Mouse (Mus musculus) intestine, embryonic 16.5 days (tissue): ENCODE measurements around the gene Cep170b. TPM values are rescaled to one million over a fixed set of nuclear protein-coding genes. Genes with fewer than 3 reads are reported as not detected.

Experiments used
- ATAC-seq: fragments of 200-750 bp; cut with Nextera tagmentation; 2 replicates; pipeline ENCODE4 v1.8.0; 2017; ENCODE audit warnings: moderate TSS enrichment, moderate library complexity
- H3K27ac ChIP-seq: fragments of 300-500 bp; sonication (generic); 2 replicates; pipeline ENCODE4 v1.5.1; 2014; ENCODE audit warnings: mild to moderate bottlenecking, low read length
- H3K27me3 ChIP-seq: fragments of 300-500 bp; sonication (generic); replicated peaks from 2 replicates; pipeline ENCODE4 v1.6.1; 2014; ENCODE audit warnings: low read length, control low read depth, mixed read lengths; ENCODE audit not compliant: control insufficient read depth, insufficient read depth
- H3K36me3 ChIP-seq: fragments of 300-500 bp; sonication (generic); 2 replicates; pipeline ENCODE4 v1.6.1; 2014; ENCODE audit warnings: low read length, control low read depth; ENCODE audit not compliant: control insufficient read depth, insufficient read depth
- H3K4me1 ChIP-seq: fragments of 300-500 bp; sonication (generic); 2 replicates; pipeline ENCODE4 v1.6.1; 2014; ENCODE audit warnings: low read length, control low read depth, mixed read lengths; ENCODE audit not compliant: control insufficient read depth, insufficient read depth
- H3K4me2 ChIP-seq: fragments of 300-500 bp; sonication (generic); 2 replicates; pipeline ENCODE4 v1.6.1; 2014; ENCODE audit warnings: low read depth, low read length, control low read depth
- H3K4me3 ChIP-seq: fragments of 300-500 bp; sonication (generic); 2 replicates; pipeline ENCODE4 v1.5.1; 2014; ENCODE audit warnings: mild to moderate bottlenecking, low read length
- H3K9ac ChIP-seq: fragments of 300-500 bp; sonication (generic); 2 replicates; pipeline ENCODE4 v1.6.1; 2014; ENCODE audit warnings: low read depth, low read length
- H3K9me3 ChIP-seq: fragments of 300-500 bp; sonication (generic); 2 replicates; pipeline ENCODE4 v1.6.1; 2016; ENCODE audit warnings: low read length, control low read depth; ENCODE audit not compliant: control insufficient read depth
- WGBS: fragments of 180-500 bp; shearing (Covaris S2); extraction: QIAGEN DNeasy Blood & Tissue Kit; methylation state at CpG from one replicate; pipeline ENCODE4 v1.1.7; 2014; 5-methylcytosine and 5-hydroxymethylcytosine counted together
- polyA plus RNA-seq: library from polyadenylated mRNA; unstranded; fragments of >200 nt; fragmentation: Nextera tagmentation; extraction: Ambion mirVana; gene quantifications from 2 replicates; pipeline ENCODE4 v1.2.1, GENCODE M21; 2015

The Cep170b gene
- polyA plus RNA-seq, 1 experiment from 2014 or later = 13.2 TPM

DNA sequence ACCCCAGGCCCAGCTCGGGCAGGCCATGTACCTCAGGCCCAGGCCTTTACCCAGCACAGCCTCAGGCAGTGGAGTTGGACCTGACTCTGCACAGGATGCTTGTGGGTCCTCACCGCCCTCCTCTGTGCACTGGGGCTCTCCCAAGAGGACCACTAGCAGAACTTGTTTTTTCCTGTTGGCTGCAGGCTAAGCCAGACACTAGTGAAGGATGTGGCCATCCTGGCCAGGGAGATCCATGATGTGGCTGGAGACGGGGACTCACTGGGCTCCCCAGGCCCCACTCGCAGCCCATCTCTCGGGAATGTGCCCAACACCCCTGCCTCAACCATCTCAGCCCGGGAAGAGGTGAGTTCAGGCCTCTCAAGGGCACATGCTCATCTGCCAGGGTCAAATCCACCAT is 22.5 kb downstream of the Cep170b start:
- H3K4me2 ChIP-seq = no peak overlapping the region
- peaks cover 12% of the 10 kb centered on the region for H3K4me1 ChIP-seq
- peak; percentile 18 for ATAC-seq
- H3K9me3 ChIP-seq = no peaks in the 10 kb centered on the region
- no peaks in the 10 kb centered on the region for H3K27me3 ChIP-seq
- peak overlapping the region; percentile 46 for H3K27ac ChIP-seq
- peaks cover 10% of the 10 kb centered on the region; the same call in 1 of the 2 replicates for H3K36me3 ChIP-seq
- peak overlapping the region; percentile 12; the same call in 1 of the 2 replicates for H3K9ac ChIP-seq
- WGBS = 57% methylated on average over 6 of the region's 6 CpGs
- no peak overlapping the region for H3K4me3 ChIP-seq

DNA sequence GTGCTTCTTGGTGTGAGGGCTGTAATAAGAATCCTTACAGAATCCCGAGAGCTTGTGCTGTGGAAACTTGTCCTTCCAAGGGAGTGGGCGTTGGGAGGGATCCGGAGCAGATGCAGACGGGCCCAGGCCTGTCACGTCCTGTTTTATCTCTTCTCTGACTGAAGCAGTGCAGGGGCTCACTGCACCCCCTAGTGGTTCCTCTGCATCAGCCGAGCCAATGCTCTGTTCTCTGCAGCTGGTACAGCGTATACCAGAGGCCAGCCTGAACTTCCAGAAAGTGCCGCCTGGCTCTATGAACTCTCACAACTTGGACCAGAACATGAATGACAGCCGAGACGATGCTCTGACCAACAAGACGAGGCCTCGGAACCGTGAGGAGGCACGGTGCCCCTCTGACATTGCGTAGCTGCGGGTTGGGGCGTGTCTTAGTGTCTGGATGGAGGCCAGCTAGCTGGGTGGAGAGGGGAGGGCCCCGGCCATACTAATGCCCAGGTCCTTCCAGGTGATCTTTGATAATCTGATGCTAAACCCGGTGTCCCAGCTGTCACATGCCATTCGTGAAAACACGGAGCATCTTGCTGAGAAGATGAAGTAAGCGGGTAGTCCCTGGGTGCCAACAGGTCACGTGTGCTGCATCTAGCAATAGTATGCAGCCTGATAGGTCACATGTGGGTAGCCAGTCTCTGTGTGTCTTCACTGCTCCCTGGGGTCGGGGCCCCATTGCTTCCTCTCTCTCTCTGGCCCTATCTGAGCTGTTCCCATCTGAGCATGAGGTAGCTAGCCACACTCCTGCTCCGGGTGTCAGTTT is 23.1 kb downstream of the Cep170b start:
- no peak overlapping the region for H3K4me2 ChIP-seq
- H3K27me3 ChIP-seq = no peaks in the 10 kb centered on the region
- no peak overlapping the region for H3K4me3 ChIP-seq
- peaks cover 12% of the 10 kb centered on the region for H3K4me1 ChIP-seq
- H3K9me3 ChIP-seq = no peaks in the 10 kb centered on the region
- peak overlapping the region; percentile 46 for H3K27ac ChIP-seq
- ATAC-seq = peak; percentile 85
- peak overlapping the region; percentile 35; the same call in 1 of the 2 replicates for H3K9ac ChIP-seq
- WGBS = 48% methylated on average over 25 of the region's 25 CpGs
- H3K36me3 ChIP-seq = 0 out of 2 replicates have a peak, but pooled peaks cover 7% of the 10 kb centered on the region

- no peak for ATAC-seq
- no peak overlapping the region for H3K4me3 ChIP-seq
- no peak overlapping the region for H3K4me2 ChIP-seq
- 78% methylated on average over 11 of the region's 11 CpGs for WGBS
- H3K9me3 ChIP-seq = no peaks in the 10 kb centered on the region
- no peaks in the 10 kb centered on the region for H3K27me3 ChIP-seq
- peak overlapping the region; percentile 35; the same call in 1 of the 2 replicates for H3K9ac ChIP-seq
- no peak overlapping the region for H3K27ac ChIP-seq
- 0 out of 2 replicates have a peak, but pooled peaks cover 7% of the 10 kb centered on the region for H3K36me3 ChIP-seq
- H3K4me1 ChIP-seq = peaks cover 12% of the 10 kb centered on the region
Measured at GRCm38 (mm10) chr12:112744211-112744610, 24.0 kb downstream of the Cep170b start.

- H3K9ac ChIP-seq = no peak overlapping the region
- H3K4me1 ChIP-seq = peaks cover 12% of the 10 kb centered on the region
- WGBS = 82% methylated on average over 10 of the region's 10 CpGs
Measured at GRCm38 (mm10) chr12:112744891-112745580, 24.8 kb downstream of the Cep170b start.

DNA sequence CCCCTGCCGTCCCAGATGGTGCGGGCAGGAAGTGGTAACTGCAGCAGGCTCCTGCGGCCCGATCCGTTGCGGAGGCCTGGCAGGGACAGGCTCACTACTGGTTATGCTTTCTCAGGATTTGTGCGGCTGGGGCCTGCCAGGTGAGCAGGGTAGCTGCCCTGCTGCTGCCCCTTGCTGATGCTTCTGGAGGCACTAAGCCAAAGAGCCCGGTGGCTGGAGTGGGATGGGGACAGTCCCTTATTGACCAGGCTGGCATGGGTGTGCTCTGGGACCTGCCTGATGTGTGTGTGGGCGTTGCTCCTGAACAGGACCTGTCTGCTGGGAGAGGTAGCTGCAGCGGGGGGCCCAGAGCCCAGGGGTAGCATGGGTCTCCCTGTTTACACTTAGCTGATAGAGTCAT is 25.5 kb downstream of the Cep170b start:
- Histone ChIP-seq H3K27me3 (no peaks in the 10 kb centered on the region), H3K4me2 (no peak overlapping the region), H3K9me3 (no peaks in the 10 kb centered on the region), H3K27ac (no peak overlapping the region), H3K4me3 (no peak overlapping the region), H3K9ac (no peak overlapping the region), H3K36me3 (0 out of 2 replicates have a peak, but pooled peaks cover 2% of the 10 kb centered on the region), H3K4me1 (peaks cover 12% of the 10 kb centered on the region)
- no peak for ATAC-seq
- WGBS = 88% methylated on average over 9 of the region's 10 CpGs

More at GRCm38 (mm10) chr12:112744891-112745580, 24.8 kb downstream of the Cep170b start:
- no peak overlapping the region for H3K27ac ChIP-seq
- H3K27me3 ChIP-seq = no peaks in the 10 kb centered on the region
- H3K9me3 ChIP-seq = no peaks in the 10 kb centered on the region
- H3K36me3 ChIP-seq = 0 out of 2 replicates have a peak, but pooled peaks cover 2% of the 10 kb centered on the region
- H3K4me2 ChIP-seq = no peak overlapping the region
- ATAC-seq = no peak
- no peak overlapping the region for H3K4me3 ChIP-seq

DNA sequence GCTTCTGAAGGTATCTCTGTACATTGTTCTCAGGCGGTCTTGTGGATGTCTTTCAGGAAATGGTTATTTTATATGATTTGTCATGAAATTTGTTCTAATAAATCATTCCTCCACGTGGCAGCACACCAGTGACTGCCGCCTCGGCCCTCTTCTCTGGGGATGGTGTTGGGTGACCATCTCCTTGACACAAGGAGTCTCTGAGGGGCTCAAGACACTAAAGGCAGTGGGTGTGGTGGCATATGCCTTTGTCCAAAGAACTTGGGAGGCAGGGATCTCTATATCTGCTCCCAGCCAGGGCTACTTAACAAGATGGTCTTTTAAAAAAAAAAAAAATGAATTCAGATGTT is 26.2 kb downstream of the Cep170b start:
- Histone ChIP-seq H3K27me3 (no peaks in the 10 kb centered on the region; the same call in 1 of the 2 replicates), H3K9ac (no peak overlapping the region), H3K27ac (no peak overlapping the region), H3K9me3 (no peaks in the 10 kb centered on the region), H3K36me3 (0 out of 2 replicates have a peak, but pooled peaks cover 2% of the 10 kb centered on the region), H3K4me2 (no peak overlapping the region), H3K4me1 (peaks cover 12% of the 10 kb centered on the region), H3K4me3 (no peak overlapping the region)
- ATAC-seq = 0 out of 2 replicates have a peak, but pooled peaks have one; percentile 1
- 71% methylated on average over 4 of the region's 4 CpGs for whole genome bisulfite sequencing

GRCm38 (mm10) chr12:112746808-112747605 is 26.8 kb downstream of the Cep170b start:
- WGBS = 36% methylated on average over 10 of the region's 10 CpGs
- H3K4me1 ChIP-seq = peaks cover 12% of the 10 kb centered on the region
- ATAC-seq = peak; percentile 34
- H3K27ac ChIP-seq = peak overlapping the region; percentile 57; the same call in 1 of the 2 replicates
- H3K27me3 ChIP-seq = no peaks in the 10 kb centered on the region; the same call in 1 of the 2 replicates
- H3K9ac ChIP-seq = peak overlapping the region; percentile 27; the same call in 1 of the 2 replicates
- H3K36me3 ChIP-seq = 0 out of 2 replicates have a peak, but pooled peaks cover 2% of the 10 kb centered on the region
- H3K4me3 ChIP-seq = no peak overlapping the region
- no peak overlapping the region for H3K4me2 ChIP-seq
- no peaks in the 10 kb centered on the region for H3K9me3 ChIP-seq

GRCm38 (mm10) chr12:112747606-112747970 is 27.3 kb downstream of the Cep170b start:
- H3K27me3 ChIP-seq = no peaks in the 10 kb centered on the region; the same call in 1 of the 2 replicates
- 0 out of 2 replicates have a peak overlapping the region, but pooled peaks have one; percentile 27 for H3K9ac ChIP-seq
- 76% methylated on average over 8 of the region's 8 CpGs for WGBS
- peaks cover 8% of the 10 kb centered on the region for H3K4me1 ChIP-seq
- 0 out of 2 replicates have a peak, but pooled peaks cover 2% of the 10 kb centered on the region for H3K36me3 ChIP-seq
- no peaks in the 10 kb centered on the region for H3K9me3 ChIP-seq
- no peak overlapping the region for H3K4me2 ChIP-seq
- no peak overlapping the region for H3K27ac ChIP-seq
- no peak overlapping the region for H3K4me3 ChIP-seq
- no peak for ATAC-seq
